Mouse (Mus musculus): ENCODE measurements around the gene Ubqln1.
"Not testable (repeated sequence)": the region's sequence is repeated elsewhere in the genome, so short reads cannot be mapped to it uniquely, and the experiment has no call there.

Ubqln1 gene

GRCm38 (mm10) chr13:58156031-58156430 lies 59.4 kb downstream of the Ubqln1 start:
- no peak for DNase-seq (ENCODE audit: low spot score in 2 of 2)

GRCm38 (mm10) chr13:58150442-58150841 lies 65.0 kb downstream of the Ubqln1 start:
- no peak for DNase-seq (ENCODE audit: low spot score in 2 of 2)

DNA sequence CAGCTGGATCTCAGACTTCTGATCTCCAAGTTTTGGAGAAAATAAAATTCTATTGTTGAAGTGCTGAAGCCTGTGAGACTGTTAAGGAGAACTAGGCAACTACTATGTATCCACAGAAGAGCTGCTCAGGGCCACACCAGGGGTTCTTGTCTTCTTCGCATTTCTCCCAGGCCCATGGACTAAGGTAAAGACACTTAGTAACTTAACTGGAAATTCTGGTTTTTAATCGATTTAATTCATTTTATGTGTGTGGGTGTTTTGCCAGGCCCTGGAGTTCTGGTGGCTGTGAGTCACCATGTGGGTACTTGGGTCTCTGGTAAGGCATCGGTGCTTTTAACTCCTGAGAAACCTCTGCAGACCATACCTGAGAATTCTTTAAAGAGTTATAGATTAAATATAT lies 65.8 kb downstream of the Ubqln1 start:
- no peak for DNase-seq (ENCODE audit: low spot score in 2 of 2)

GRCm38 (mm10) chr13:58149033-58149558 lies 66.4 kb downstream of the Ubqln1 start:
- DNase-seq (ENCODE audit: low spot score in 2 of 2): peak in 1 of 2 experiments; percentile 37

DNA sequence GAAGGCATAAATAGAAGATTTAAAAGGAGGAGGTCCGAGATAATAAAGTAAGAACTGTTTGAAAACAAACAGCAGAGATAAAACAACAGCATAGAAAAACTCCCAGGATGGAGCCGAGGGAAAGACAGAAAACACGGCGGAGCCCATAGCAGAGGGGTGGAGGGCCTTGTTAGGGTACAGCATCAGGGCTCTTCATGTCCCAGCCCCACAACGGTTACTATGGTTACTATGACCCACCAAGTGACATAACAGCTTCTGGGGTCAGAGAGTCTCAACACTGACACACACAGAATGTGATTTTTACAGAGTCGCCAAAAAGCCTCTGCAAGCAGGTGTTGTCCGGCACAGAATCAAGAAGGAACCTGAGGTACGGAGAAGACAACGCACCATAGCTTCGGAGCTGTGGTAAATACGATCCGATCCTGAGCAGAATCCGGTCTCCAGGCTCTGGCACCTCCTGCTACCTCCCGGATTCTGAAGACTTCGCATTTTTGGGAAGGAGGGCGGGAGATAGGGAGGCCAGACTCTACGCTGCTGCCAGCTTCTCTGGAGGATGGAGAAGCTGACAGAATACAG lies 67.1 kb downstream of the Ubqln1 start:
- peak in 1 of 2 experiments; percentile 28 for DNase-seq (ENCODE audit: low spot score in 2 of 2)

GRCm38 (mm10) chr13:58147760-58148159 lies 67.7 kb downstream of the Ubqln1 start:
- no peak for DNase-seq (ENCODE audit: low spot score in 2 of 2)

GRCm38 (mm10) chr13:58146603-58147002 lies 68.8 kb downstream of the Ubqln1 start:
- DNase-seq (ENCODE audit: low spot score in 2 of 2): not testable (repeated sequence)

GRCm38 (mm10) chr13:58131692-58132091 lies 83.8 kb downstream of the Ubqln1 start:
- no peak for DNase-seq (ENCODE audit: low spot score in 2 of 2)

DNA sequence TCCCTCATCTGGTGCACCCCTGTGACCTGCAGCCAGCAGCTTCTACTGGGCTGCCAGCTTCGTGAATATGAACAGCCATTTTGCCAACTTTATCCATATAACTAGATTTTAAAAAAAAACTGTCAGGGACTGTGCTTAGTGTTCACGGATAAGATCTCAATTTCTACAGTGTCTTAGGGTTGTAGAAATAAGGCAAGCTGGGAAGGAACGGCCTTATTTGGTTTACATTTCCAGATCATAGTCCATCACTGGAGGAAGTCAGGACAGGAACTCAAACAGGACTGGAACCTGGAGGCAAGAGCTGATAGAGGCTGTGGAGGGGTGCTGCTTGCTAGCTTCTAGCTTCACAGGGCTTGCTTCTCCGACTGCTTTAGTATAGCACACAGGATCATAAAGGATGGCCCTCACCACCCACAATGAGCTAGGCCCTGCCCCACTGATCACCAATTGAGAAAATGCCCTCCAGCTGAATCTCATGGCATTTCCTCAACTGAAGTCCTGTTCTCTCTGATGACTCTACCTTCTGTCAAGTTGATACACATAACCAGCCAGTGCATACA lies 85.7 kb downstream of the Ubqln1 start:
- no peak for DNase-seq (ENCODE audit: low spot score in 2 of 2)

DNA sequence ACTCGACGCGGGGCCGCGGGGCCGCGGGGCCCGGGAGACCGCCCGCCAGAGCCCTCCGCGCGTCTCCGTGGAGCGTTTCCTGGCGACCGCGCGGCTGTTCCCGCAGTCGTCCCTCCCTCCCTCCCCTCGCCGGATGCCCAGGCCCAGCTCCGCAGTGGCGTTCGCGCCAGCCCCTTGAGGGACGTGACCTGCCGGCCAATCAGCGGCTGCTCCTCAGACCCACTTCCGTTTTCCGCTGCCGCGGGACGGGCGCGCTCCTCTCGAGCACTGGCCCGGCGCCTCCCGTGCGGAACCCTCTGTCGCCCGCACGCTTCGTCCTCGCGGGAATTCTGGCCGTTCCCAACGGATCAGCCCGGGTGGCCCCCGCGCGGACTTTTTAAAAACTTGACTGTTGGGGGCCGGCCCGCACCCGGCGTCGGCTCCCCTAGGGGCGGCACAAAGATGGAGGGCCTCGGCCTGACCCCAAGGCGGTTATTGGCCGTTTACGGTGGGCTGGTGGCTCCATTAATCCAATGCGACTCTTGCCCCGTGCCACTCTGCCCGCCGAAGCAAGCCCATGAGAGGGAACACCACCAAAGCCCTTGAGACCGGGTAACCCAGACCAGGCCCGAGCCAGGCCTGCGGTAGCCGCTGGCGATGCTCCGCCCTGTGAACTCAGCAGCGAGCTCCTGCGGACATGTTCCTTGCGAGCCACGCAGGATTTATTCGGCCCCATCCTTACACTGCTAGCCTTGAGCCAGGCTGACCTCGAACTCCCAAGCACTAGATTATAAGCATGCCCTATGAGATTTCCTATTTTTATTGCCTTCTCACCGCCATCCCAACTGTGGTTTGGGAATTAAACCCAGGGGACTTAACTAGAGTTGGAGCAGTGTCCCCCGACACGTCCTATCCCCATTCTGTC lies 86.4 kb downstream of the Ubqln1 start:
- peak; percentile 94 to 95 for DNase-seq (ENCODE audit: low spot score in 2 of 2)

DNA sequence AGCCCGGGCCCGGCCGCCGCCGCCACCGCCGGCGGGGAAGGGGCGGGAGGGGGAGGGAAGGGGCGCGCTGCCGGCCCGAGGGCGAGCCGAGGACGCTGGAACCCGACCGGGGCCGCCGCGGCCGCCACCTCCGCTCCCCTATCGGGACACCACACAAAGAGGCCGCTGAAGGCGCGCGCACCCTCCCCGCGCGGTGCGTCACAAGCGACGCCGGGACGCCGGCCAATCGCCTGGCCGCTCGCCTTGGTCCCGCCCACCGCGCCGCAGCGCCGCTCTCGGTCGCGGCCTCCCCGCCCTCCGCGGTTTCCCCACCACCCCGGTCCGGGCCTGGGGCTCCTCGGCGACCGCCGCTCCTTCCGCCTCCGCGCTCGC lies 87.1 kb downstream of the Ubqln1 start, which contains the start of gene Hnrnpa0:
TSS of gene Hnrnpa0 (minus strand) at position 161 of the 372 bp plus-strand sequence.
- DNase-seq (ENCODE audit: low spot score in 2 of 2): peak; percentile 89 to 92

- peak in 1 of 2 experiments; percentile 77 for DNase-seq (ENCODE audit: low spot score in 2 of 2)
Observed at GRCm38 (mm10) chr13:58127766-58128361, 87.6 kb downstream of the Ubqln1 start.

GRCm38 (mm10) chr13:58126862-58127765 lies 88.3 kb downstream of the Ubqln1 start:
- no peak for DNase-seq (ENCODE audit: low spot score in 2 of 2)
